Mouse (Mus musculus) hematopoietic stem cell, adult 5-6 weeks (primary cell): ENCODE results near the gene Plppr2. TPM values are rescaled to one million over a fixed set of nuclear protein-coding genes. Genes with fewer than 3 reads are reported as not detected.

Source experiments
- ATAC-seq, 2 experiments: fragments of 125-278 bp in 1 of 2; replicated peaks in 1 of 2; 2 replicates each; pipeline ENCODE4 v1.8.0; 2016 to 2017; ENCODE audit warnings: inconsistent platforms in 2 of 2, mild to moderate bottlenecking in 2 of 2, moderate number of reproducible peaks in 2 of 2, low read depth in 1 of 2, moderate TSS enrichment in 1 of 2; ENCODE audit not compliant: low FRiP score in 2 of 2, poor library complexity in 2 of 2, severe bottlenecking in 2 of 2, insufficient read depth in 1 of 2, low TSS enrichment in 1 of 2
- total RNA-seq: library from RNA; stranded (forward); fragments of 172-1452, 232-1000 nt; gene quantifications from 2 replicates; pipeline ENCODE4 v1.2.3, GENCODE M21; 2017

The Plppr2 gene
- total RNA-seq, 1 experiment from 2014 or later, result 0.15 TPM

DNA sequence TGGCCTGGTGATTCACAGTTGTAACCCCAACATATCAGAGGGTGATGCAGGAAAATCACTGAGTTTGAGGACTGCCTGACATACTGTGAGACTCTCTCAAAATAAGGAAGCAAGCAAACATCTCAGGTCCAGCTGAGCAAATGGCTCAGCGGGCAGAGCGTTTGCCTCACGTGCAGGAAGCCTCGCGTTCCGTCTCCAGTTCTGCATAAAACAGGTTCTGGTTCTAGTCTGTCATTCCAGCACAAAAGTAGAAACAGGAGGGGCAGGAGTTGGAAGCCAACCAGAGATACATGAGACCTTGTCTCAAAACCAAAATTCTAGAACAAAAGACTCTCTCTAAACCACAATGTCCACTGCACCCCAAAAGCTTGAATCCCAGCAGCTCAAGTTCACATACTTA, 10.0 kb upstream of the Plppr2 start:
- ATAC-seq, result no peak

DNA sequence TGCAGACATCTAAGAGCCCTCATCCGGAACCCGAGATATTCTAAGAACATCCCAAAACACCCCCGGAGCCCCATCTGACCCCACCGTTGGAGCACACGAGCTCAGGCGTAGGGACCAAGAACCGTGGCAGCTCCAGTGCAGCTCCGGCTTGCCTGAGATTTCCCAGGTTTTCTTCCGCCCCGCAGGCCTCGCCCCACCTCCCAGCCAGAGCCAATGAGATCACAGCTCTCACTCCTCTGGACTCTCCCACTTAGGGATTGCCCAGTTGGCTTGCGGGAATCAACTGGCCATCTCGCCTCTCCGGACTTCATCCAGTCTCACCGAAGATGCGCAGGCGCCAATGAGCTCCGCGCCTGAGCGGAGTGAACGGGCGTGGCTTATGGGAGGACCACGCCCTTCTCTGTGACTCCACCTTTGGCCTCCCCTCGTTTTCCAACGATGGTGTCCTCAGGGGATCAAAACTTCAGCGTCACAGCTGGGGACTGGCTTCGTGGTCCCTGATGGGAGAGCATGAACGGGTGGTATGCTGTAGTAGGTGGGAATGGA, 9.6 kb upstream of the Plppr2 start, which contains the start of the genes Ccdc159 and Tmem205:
TSS of gene Ccdc159 (plus strand) at position 264 of the 546 bp plus-strand sequence.
TSS of gene Tmem205 (minus strand) at position 349 of the 546 bp plus-strand sequence.
- ATAC-seq, result peak; percentile 68 to 75

- no peak for ATAC-seq
These were observed 7.6 kb upstream of the Plppr2 start for GRCm38 (mm10) chr9:21929208-21929607.

- no peak for ATAC-seq
These were observed 4.8 kb upstream of the Plppr2 start for GRCm38 (mm10) chr9:21932006-21932405.

DNA sequence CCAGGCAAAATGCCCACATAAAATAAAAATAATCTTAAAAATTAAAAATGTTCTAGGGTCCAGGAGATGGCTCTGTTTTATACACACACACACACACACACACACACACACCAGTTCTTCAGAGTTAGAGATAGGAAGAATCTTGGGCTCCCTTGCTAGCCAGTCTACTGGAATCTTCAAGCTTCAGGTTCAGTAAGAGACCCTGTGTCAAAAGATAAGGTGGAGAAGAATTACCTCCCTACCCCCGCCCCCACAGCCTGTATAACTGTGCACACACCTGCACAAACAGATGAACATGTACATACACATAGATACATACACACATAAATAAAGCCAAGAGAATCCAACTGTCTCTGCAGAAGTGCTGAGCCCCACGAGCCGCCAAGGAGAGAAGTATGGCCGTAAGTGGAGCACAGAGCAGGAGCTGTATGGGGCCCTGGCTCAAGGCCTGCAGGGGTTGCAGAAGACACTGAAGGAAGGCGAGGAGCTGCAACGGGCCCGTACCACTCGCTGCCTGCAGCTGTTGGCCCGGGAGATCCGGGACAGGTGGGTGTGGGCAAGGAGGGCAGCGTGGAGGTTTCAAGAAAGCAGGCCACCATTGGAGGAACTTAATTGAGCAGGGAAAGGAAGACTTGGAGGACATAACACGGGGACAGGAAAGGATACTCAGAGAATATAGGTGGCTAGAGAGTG, 4.2 kb upstream of the Plppr2 start:
- no peak for ATAC-seq

- no peak for ATAC-seq
These were observed 2.8 kb upstream of the Plppr2 start for GRCm38 (mm10) chr9:21934021-21934420.

DNA sequence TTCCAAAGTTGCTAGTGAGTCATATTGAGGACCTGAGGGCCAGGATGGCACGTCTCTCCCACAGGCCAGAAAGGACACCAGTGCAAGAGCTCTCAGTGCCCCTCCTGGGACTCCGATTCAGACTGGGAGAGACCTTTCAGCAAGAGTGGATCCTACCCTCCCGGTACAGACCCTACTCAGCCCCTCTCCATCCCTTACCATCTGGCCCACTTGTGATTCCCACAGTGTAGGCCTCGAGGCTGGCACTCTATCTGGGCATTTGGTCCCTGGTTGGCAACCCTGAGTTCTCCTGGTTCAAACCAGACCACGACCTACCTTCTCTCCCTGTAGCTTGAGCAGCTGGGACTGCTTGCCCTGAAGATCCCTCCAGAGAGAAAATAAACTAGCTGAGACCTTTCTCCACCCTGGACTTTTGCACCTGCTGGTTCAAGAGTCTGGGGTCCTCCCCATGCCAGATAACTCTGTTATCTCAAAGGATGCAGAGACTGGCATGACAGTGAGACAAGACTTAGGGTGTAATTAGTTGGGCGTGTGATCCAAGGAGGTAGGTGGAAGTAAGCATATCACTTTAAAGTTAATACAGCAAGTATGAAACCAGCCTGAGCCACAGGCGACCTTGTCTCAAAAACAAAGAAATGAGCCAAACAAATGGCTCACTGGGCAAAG, 1.2 kb upstream of the Plppr2 start:
- no peak for ATAC-seq

DNA sequence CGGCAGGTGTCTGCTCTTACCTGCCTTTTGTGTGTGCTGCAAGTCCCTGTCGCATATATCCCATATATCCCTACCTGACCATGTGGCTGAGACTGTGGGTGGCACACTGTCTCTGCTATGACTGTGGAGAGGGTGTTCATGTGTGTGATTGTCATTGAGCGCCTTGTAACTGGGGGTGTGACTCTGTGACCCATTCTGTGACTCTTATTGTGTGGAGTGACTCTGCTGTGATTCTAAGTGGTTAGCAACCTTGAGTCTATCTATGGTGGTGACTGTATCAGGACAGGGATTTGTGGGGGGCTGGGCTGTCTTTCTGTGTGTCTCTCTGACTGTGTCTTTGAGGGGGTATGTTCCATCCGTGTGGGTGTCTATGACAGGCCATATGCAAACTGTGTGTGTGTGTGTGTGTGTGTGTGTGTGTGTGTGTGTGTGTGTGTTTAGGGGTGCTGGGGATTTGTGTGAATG, 910 bp downstream of the Plppr2 start:
- no peak for ATAC-seq

DNA sequence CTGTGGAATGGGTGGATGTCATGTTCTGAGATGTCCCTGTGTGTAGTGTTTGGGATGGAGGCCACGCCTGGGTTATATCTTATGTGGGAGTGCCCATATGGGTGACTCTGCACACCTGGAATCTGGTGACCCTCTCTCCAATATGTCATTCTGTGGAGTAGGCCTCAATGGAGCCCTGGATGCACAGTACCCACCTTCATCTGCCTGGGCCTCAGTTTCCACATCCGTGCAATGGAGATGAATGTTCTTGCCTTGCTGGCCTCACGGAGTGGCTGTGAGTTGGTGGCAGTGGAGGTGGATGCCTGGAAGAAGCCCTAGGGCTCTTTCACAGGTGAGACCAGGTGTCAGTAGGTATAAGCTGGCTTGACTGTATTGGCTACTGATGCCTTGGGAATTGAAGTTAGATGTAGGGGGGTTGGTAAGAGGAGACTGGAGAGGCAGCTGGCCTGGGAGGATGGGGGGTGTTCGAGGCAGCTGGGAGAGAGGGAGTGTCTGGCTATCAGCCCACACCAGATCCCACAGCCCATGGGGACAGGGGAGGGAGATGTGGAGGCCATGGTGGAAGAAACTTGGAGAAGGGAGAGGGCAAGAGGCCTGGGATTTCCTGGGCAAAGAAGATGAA, 1.5 kb downstream of the Plppr2 start:
- ATAC-seq, result no peak

DNA sequence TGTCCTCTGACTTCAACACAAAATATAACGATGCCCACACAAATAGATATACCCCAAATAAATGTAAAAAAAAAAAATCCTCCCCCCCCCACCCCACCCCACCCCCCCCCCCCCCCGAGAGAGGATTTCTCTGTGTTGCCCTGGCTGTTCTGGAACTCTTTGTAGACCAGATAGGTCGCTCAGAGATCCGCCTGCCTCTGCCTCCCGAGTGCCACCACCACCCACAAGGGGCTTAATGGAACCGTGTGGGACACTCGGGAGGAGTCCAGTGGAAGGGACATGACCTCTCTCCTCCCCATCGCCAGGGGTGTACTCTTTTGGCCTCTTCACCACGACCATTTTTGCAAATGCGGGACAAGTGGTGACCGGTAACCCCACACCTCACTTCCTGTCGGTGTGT, 6.2 kb downstream of the Plppr2 start:
- ATAC-seq, result no peak

GRCm38 (mm10) chr9:21943638-21944037, 6.8 kb downstream of the Plppr2 start:
- ATAC-seq, result no peak

- ATAC-seq, result no peak
These were observed 7.4 kb downstream of the Plppr2 start for GRCm38 (mm10) chr9:21944267-21944666.

DNA sequence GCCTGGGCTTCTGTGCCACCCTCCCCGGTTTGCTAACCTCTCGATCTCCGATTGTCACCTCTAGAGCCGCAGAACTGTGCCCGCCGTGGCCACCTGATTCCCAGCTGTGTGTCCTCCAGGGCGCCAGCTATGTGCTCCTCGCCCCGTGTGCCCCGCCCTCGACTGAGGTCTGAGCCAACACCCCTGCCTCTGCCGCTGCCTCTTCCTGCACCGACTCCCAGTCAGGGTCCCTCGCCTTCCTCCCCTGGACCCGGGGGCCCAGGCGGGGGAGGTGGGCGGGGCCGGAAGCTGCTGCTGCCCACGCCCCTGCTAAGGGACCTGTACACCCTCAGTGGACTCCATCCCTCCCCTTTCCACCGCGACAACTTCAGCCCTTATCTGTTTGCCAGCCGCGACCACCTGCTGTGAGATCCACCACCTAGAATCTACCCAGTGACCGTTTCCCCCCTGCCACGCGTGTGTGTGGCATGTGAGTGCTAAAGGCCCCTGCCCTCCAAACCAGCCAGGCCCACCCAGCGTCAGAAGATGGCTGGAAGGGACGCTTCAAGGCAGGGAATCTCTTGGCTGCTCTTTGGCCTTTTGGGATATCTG, 10.8 kb downstream of the Plppr2 start:
- ATAC-seq, result peak in 1 of 2 experiments; percentile 55; a peak in 1 of 4 replicates

- ATAC-seq, result no peak
These were observed 11.3 kb downstream of the Plppr2 start for GRCm38 (mm10) chr9:21948146-21948545.

DNA sequence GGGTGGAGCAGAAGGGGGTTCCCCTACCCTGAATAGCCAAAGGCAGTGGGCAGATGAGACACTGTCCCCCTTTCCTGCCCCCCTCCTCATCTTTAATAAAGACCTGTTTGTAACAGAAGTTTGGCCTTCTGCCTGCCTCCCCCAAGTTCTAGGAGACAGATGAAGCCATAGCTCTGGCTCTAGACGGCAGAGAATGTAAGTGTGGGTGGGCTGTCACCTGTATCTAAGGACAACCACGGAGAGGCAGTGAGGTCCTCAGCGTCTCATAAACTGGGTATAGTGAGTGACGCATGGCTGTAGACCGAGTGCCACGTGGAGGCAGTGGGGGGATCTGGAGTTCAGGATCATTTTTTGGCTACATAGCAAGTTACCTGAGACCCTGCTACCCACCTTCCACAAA, 12.0 kb downstream of the Plppr2 start:
- ATAC-seq, result no peak

- ATAC-seq, result peak; percentile 69 to 70; a peak in 3 of 4 replicates
These were observed 13.5 kb downstream of the Plppr2 start for GRCm38 (mm10) chr9:21950322-21950721.

DNA sequence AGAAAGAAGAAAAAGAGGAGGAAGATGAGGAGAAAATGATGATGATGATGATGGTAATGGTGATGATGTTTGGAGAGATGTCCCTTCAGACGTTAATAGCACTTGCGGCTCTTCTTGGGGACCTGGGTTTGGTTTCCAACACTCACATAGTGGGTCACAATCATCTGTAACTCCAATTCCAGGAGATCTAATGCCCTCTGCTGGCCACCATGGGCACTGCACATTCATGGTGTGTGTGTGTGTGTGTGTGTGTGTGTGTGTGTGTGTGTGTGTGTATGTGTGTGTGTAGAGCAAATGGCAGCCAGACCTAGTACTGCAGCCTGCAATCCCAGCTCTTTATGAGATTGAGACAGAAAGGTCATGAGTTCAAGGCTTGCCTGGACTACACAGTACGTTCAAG, 15.1 kb downstream of the Plppr2 start:
- no peak for ATAC-seq

GRCm38 (mm10) chr9:21953600-21953999, 16.8 kb downstream of the Plppr2 start:
- no peak for ATAC-seq
